Mouse (Mus musculus) 3T3-L1 (cell line): ENCODE measurements at regions not wholly inside any gene's neighbourhood (a gene's known extent, or its start where the extent isn't known, plus 50 kb on each side); places are given as distances from the start of the nearest gene placed in this dataset.

Experiments used
- DNase-seq: peaks from one replicate; pipeline ENCODE4 v3.0.0-alpha.2; 2015; ENCODE audit warnings: low read depth, low spot score

DNA sequence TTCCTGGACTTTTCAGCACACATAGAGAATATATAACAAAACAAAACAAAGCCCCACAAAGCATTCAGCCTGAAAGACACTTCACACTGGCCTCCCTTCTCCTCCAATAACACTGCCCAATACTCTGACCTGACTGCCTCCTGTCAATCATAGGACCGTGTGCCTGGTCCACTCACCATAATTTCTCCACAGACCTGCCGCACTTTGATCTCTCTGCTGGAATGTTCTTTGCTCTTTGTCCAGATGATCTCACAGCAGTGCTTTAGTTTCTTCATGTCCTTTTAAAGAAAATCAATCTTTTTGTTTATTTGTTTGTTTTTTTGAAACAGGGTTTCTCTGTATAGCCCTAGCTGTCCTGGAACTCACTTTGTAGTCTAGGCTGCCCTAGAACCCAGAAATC is 1496.0 kb upstream of the Nudt12 start:
- DNase-seq: no peak

DNA sequence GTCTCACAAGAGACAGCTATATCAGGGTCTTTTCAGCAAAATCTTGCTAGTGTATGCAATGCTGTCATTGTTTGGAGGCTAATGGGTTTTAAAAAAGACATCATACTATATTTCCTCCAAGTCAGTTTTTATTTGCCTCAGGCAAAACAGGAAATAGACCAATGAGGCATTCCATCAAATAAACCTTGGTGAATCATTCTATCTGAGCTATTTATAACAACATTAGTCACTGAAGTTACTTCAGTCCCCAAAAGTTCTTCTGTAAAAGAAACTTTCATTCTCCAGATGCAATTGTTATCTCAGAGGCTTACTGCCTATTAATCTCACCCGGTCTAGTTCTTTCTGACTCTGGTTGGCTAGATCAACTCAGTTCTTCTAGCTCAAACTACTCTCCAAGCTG is 1455.7 kb upstream of the Nudt12 start:
- peak; percentile 92 for DNase-seq

DNA sequence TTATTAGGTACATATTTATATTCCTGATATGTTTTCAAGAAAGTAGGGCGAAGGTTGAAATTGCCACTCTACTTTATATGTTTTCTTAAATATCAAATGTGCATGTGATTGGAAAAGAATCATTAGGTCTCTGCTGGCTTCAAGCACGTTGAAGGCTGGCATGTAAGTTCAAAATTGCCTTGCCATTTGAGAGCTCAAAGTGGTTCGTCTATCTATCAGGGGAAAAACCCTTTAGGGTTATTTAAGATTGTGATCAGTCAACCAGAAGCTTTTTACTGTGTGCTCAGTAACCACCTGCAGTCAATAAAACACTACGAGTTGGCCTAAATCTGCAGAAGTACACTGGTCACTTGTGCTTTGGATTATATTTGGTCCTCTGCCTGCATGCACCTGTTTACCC is 1451.9 kb upstream of the Nudt12 start:
- DNase-seq: no peak

DNA sequence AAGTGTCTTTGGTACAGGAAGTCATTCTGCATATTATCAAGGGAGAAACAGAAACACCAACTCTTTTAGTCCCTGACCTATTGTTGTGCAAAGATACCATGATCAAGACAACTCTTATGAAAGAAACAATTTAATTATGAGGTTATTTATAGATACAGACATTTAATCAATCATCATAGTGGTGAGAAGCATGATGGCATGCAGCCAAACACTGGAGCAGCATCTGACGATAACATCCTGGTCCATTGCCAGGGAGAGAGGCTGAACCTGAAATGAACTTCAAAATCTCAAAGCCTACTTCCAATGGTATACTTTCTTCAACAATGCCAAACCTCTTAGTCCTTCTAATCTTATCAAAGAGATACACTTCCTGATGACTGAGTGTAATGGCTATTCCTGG is 1439.7 kb upstream of the Nudt12 start:
- DNase-seq: no peak

DNA sequence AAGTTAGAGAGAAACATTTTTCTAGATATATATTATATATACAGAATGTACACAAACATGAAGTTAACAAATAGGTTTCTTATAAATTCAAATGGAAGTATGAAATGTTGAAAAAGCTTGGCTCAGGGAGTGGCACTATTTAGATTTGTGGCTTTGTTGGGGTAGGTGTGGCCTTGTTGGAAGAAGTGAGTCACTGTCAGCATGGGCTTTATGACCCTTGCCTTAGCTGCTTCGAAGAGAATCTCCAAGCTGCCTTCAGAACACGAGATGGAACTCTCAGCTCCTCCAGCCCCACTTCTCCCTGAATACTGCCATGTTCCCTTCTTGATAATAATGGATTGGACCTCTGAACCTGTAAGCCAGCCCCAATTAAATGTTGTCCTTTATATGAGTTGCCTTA is 1410.4 kb upstream of the Nudt12 start:
- peak; percentile 80 for DNase-seq
